Mouse (Mus musculus) gastrocnemius, adult 2 months (tissue): Measurements from ENCODE around the gene Gnmt. TPM values are rescaled to one million over a fixed set of nuclear protein-coding genes. Genes with fewer than 3 reads are reported as not detected.

Experiments
- DNase-seq: peaks from one replicate; pipeline ENCODE4 v3.0.0; 2022
- H3K27ac ChIP-seq: fragments of 200-600 bp; 2 replicates; pipeline ENCODE4 v1.8.1; 2022; ENCODE audit warnings: mild to moderate bottlenecking
- H3K4me3 ChIP-seq: fragments of 200-600 bp; 2 replicates; pipeline ENCODE4 v1.8.1; 2022; ENCODE audit warnings: mild to moderate bottlenecking, moderate library complexity
- CTCF ChIP-seq: fragments of 200-600 bp; IDR thresholded peaks from 2 replicates; pipeline ENCODE4 v1.8.1; 2022; ENCODE audit warnings: antibody characterized with exemption, mild to moderate bottlenecking, moderate library complexity
- intact Hi-C: fragments of 180-260 bp; cut with DNase I; formaldehyde crosslinking; loops from one replicate; pipeline ENCODE4 v1.15.1; 2025
- total RNA-seq, 2 experiments: library from RNA; stranded (reverse); gene quantifications; 2 replicates each; pipeline ENCODE4 v1.2.3; 2021

Gnmt gene
- total RNA-seq, 2 experiments from 2014 or later = 1.7 to 4.8 TPM

DNA sequence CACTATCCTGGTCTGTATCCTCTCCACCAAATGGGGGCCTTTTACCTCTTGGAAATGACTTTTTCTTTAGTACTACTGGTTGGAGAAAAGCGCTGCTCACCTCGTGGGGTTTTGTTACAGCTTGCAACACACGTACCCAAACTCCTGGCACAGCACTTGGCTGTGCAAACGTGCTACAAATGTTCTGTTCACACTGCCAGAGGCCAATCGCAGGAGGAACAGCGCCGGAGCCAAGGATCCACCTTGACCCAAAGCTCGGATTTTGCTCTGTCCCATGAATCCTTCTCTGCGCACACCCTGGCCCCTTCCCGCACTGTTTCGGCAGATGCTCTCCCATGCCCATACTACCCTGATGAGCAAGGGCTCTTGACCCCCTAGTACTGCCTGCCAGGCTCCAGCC, 472 bp downstream of the Gnmt start:
- intact Hi-C loops = no loop called here
- 0 out of 2 replicates have a peak overlapping the region, but pooled peaks have one; percentile 10 for H3K27ac ChIP-seq
- no peak for TF ChIP-seq CTCF
- no peak for DNase-seq
- H3K4me3 ChIP-seq = peak overlapping the region; percentile 42

DNA sequence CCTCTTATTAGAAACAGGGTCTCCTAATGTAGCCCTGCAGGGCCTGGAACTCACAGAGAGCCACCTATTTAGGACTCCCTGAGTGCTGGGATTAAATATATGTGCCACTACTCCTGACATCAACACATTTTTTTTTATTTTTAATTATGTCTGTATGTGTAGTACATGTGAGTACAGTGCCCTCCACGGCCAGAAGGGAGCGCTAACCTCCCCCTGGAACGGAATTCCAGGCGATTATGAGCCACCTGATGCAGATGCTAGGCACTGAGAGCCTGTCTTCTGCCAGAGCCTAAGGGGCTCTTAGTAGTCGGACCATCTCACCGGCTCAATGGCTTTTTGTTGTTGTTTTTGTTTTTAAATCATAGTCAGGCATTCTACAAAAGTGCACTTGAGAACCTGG, 947 bp downstream of the Gnmt start:
- no peak overlapping the region for H3K4me3 ChIP-seq
- peak; percentile 47 for TF ChIP-seq CTCF
- intact Hi-C loops = no loop called here
- H3K27ac ChIP-seq = no peak overlapping the region
- no peak for DNase-seq

DNA sequence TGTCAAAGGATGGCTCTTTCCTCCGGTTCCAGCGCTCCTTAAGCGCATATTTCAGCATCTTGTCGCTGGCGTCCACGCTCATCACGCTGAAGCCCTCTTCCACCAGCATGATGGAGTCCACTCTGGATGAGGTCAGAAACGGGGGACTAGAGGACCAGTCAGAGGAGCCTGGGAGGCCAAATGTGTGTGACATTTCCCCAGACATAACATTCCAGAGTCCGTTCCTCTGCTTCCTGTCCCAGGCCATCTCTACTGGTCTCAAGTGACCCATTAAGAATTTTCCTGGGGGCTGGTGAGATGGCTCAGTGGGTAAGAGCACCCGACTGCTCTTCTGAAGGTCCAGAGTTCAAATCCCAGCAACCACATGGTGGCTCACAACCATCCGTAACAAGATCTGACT, 1.7 kb downstream of the Gnmt start:
- H3K4me3 ChIP-seq = no peak overlapping the region
- intact Hi-C loops = no loop called here
- no peak for DNase-seq

DNA sequence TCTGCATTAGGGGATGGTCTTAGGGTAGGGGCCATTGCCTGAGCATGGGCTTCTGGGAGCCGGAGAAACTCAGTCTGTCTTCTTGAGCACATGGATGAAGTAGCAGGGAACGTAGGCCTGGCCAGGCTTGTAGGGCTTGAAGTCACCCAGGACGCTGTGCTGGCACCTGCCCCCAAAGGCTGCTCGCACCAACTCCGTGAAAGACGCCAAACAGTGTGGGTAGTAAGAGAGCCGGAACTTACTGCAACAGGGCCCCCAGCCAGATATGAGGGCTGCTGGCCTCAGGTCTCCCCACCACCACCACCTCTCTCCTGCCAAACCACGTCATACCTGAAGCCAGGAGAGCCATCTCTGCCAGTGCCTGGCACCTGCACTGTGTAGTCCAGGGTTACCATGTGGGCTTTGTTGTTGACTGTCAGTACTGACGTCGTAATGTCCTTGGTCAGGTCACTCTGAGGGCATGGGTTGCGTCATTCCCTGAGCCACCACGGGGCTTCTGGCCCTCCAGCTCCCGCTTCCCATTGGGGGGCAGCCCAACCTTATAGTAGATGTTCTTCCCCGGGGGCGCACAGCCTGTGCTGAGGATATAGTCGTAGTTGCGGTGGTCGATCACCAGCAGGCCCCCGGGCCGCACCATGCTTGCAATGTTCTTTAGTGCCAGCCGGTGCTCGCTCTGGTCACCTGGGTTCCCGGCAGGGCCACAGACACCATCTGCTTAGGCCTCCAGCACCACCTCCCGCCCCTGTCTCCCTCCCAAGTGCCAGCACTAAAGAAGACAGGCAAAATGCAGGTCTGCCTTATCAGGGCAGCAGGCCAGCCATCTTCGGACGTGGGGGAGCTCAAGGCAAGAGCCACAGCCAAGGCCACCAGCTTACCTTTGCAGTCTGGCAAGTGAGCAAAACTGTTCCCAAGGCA, 3.0 kb downstream of the Gnmt start:
- intact Hi-C loops = loop anchor here (2.0 kb wide), 1 partner anchor 201 kb away; no protein-coding TSS in a partner anchor
- Histone ChIP-seq H3K27ac (no peak overlapping the region), H3K4me3 (no peak overlapping the region)
- no peak for TF ChIP-seq CTCF
- no peak for DNase-seq

More for the DNA sequence above, 1.7 kb downstream of the Gnmt start:
- TF ChIP-seq CTCF = no peak
- H3K27ac ChIP-seq = no peak overlapping the region

DNA sequence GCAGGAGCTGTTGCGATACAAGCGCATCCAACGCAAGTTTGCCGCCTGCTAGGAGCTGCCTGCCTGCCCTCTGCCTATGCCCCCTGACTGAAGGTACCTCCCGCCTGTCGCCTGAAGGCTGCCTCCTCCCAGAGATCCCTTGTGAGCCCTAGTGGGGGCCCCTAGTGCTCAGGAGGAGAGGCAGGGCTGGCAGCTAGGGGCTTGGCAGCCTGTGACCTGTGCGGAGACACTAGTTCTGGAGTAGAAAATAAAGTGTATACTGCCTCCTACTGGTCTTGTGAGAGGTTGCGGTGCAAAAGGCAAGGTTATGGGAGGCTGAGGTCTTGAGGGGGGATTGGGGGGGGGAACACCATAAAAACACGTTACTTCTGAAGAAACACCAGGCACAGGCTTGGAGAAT, 3.7 kb downstream of the Gnmt start:
- DNase-seq = peak; percentile 63
- peak; percentile 62 for TF ChIP-seq CTCF
- intact Hi-C loops = loop anchor here (2.0 kb wide), 1 partner anchor 200 kb away; no protein-coding TSS in a partner anchor
- no peak overlapping the region for H3K27ac ChIP-seq
- H3K4me3 ChIP-seq = no peak overlapping the region

DNA sequence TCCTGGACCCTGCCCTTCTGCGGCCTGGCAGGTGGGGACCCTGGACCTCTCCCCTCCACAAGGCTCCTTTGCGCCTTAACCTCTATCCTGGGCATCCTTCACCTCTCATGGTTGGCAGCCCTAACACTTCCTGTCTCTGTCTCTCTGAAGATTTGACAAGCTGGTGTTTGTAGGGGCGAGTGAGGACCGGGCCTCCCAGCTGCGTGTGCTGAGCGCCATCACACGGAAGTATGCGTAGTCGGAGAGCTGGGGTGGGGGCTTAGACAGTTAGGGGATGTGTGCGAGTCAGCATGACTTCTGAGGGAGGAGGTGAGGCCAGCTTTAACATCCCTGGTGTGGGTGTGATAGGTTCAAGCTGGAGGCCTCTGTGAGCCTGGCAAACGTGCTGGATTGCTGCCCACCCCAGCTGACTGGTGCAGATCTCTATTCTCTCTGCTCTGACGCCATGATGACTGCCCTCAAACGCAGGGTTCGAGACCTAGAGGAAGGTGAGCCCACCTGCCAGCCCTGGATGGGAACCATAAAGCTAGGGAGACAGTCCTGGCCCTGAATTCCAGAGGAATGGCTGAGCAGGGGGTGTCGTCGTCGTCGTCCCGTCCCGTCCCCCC, 4.4 kb downstream of the Gnmt start:
- TF ChIP-seq CTCF = no peak
- intact Hi-C loops = loop anchor here (2.0 kb wide), 1 partner anchor 200 kb away; no protein-coding TSS in a partner anchor
- Histone ChIP-seq H3K27ac (no peak overlapping the region), H3K4me3 (no peak overlapping the region)
- DNase-seq = no peak

DNA sequence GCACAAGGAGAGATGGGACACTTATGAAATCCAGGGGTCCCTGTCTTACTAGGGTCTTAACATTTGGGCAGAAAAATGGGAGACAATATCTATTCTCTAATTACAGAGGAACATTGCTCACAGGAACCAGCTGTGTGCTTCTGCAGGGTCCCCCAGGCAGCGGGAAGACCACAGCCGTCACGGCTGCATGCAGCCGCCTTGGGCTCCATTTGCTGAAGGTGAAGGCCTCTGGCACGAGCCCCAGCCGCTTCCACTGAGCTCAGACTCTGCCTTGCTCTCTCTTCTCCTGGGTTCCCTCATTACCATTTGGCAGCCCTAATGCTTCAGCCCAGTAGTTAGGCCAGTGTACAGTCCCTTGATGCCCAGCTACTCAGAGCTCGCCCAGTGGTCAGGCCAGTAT, 7.9 kb downstream of the Gnmt start:
- TF ChIP-seq CTCF = no peak
- Histone ChIP-seq H3K27ac (no peak overlapping the region), H3K4me3 (no peak overlapping the region)
- DNase-seq = no peak
- intact Hi-C loops = no loop called here

DNA sequence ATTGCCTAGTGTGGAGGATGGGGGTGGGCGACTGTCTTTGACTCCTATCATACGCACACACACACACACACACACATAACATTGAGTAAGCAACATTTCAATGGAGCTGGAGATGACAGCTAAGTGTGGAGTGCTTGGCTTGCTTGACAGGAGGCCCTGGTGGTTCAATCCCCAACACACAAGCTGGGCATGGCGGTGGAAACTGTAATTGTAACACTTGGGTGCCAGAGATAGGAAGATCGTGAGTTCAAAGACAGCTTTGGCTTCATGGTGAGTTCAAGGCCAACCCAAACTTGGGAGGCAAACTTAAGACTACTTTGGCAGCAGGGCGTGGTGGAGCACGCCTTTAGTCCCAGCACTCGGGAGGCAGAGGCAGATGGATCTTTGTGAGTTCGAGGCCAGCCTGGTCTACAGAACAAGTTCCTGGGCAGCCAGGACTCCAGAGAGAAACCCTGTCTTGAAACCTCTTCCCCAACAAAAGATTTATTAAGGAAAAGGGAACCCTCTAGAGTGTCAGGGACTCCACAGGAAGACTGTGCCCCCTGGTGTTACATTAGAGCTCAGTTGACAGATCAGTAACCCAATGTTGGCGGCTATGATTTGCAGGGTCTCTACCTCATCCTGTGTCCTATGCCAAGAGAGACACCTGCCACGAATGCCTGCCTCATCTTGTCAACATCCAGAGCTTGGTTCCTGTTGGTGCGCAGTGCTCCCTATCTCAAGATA, 14.0 kb downstream of the Gnmt start:
- intact Hi-C loops = no loop called here
- Histone ChIP-seq H3K27ac (no peak overlapping the region), H3K4me3 (no peak overlapping the region)
- no peak for DNase-seq
- TF ChIP-seq CTCF = peak; percentile 52

DNA sequence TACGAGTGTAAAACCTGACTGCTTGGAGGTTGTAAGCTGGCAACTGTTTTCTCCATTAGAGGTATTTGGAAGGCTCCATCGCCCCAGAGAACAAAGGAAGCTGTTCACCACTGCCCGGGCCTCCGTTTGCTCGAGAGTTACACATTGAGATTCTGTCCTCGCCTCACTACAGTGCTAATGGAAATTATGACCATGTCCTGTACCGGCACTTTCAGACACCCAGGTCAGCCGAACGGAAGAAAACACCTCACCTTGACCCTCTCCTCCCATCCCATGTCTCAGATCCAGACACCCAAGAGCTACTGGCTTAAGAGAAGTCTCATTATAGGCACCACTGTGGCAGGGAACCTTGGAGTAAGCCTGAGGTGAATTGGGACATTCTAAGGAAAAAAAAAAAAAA, 15.1 kb downstream of the Gnmt start:
- Histone ChIP-seq H3K27ac (no peak overlapping the region), H3K4me3 (no peak overlapping the region)
- intact Hi-C loops = loop anchor here (2.0 kb wide), 1 partner anchor 69 kb away; no protein-coding TSS in a partner anchor
- no peak for TF ChIP-seq CTCF
- no peak for DNase-seq

DNA sequence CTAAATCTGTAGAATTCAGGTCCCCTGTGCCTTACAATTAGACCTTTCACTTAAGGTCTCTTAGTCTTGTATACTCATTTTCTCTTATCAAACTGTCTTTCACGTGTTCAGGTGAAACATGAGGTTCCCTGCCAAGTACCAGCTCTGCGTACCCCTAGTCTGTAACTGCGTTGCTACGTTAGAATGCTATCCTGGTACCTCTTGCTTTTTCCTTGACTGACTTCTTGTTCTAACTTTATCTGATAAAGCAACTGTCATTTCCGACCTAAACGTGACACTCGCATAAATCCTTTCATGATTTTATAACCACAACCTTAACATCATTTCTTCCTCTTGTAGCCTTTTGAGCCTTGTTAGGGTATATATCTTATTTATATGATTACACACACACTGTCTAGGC, 16.5 kb downstream of the Gnmt start:
- TF ChIP-seq CTCF = no peak
- Histone ChIP-seq H3K4me3 (peak overlapping the region; percentile 91), H3K27ac (peak overlapping the region; percentile 93)
- intact Hi-C loops = loop anchor here (2.0 kb wide), 1 partner anchor 68 kb away; no protein-coding TSS in a partner anchor
- no peak for DNase-seq

DNA sequence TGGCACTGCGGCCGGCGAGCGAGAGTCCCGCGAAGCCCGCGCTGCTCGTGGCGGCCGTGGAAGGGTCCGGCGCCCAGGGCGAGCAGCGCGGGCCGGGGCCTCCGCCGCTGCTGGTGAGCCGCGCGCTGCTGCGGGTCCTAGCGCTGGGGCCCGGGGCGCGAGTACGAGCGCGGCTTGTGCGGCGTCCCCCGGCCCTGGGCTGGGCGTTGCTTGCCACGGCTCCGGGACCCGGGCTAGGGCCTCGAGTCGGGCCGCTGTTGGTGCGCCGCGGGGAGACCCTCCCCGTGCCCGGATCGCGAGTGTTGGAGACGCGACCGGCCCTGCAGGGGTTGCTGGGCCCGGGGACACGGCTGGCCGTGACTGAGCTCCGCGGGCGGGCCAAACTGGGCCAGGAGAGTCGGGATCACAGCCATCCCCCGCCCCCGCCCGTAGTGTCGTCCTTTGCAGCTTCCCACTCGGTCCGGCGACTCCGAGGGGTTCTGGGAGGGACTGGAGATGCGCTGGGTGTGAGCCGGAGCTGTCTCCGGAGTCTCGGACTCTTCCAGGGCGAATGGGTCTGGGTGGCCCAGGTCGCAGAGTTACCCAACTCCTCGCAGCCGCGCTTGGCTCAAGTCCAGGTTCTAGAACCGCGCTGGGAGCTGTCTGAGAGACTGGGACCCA, 17.2 kb downstream of the Gnmt start:
- H3K27ac ChIP-seq = peak overlapping the region; percentile 93
- TF ChIP-seq CTCF = no peak
- DNase-seq = peak; percentile 73
- peak overlapping the region; percentile 91 for H3K4me3 ChIP-seq
- intact Hi-C loops = loop anchor here (2.0 kb wide), 1 partner anchor 67 kb away; no protein-coding TSS in a partner anchor
